Mouse (Mus musculus) gastrocnemius, adult 2 months (tissue): ENCODE measurements around the gene Cyb5rl. TPM values are rescaled to one million over a fixed set of nuclear protein-coding genes. Genes with fewer than 3 reads are reported as not detected.

ENCODE experiments used
- DNase-seq: peaks from one replicate; pipeline ENCODE4 v3.0.0; 2022
- H3K27ac ChIP-seq: fragments of 200-600 bp; 2 replicates; pipeline ENCODE4 v1.8.1; 2022; ENCODE audit warnings: mild to moderate bottlenecking
- H3K4me3 ChIP-seq: fragments of 200-600 bp; 2 replicates; pipeline ENCODE4 v1.8.1; 2022; ENCODE audit warnings: mild to moderate bottlenecking, moderate library complexity
- CTCF ChIP-seq: fragments of 200-600 bp; IDR thresholded peaks from 2 replicates; pipeline ENCODE4 v1.8.1; 2022; ENCODE audit warnings: antibody characterized with exemption, mild to moderate bottlenecking, moderate library complexity
- intact Hi-C: fragments of 180-260 bp; cut with DNase I; formaldehyde crosslinking; loops from one replicate; pipeline ENCODE4 v1.15.1; 2025
- total RNA-seq, 2 experiments: library from RNA; stranded (reverse); gene quantifications; 2 replicates each; pipeline ENCODE4 v1.2.3; 2021

Gene Cyb5rl
- total RNA-seq, 2 experiments from 2014 or later = 16.3 to 20.1 TPM

- no peak for DNase-seq
- Histone ChIP-seq H3K27ac (no peak overlapping the region), H3K4me3 (no peak overlapping the region)
- intact Hi-C loops = no loop called here
- TF ChIP-seq CTCF = no peak
Observed at GRCm38 (mm10) chr4:107126891-107127524, 60.2 kb downstream of the Cyb5rl start.

GRCm38 (mm10) chr4:107127901-107128669, 61.3 kb downstream of the Cyb5rl start:
- no peak overlapping the region for H3K27ac ChIP-seq
- no peak overlapping the region for H3K4me3 ChIP-seq
- DNase-seq = no peak
- TF ChIP-seq CTCF = no peak
- intact Hi-C loops = no loop called here

GRCm38 (mm10) chr4:107129373-107129772, 62.6 kb downstream of the Cyb5rl start:
- intact Hi-C loops = no loop called here
- DNase-seq = no peak

GRCm38 (mm10) chr4:107130534-107130933, 63.7 kb downstream of the Cyb5rl start:
- DNase-seq = no peak
- TF ChIP-seq CTCF = no peak
- intact Hi-C loops = no loop called here
- Histone ChIP-seq H3K4me3 (no peak overlapping the region), H3K27ac (no peak overlapping the region)

More at GRCm38 (mm10) chr4:107129373-107129772, 62.6 kb downstream of the Cyb5rl start:
- no peak for TF ChIP-seq CTCF
- H3K27ac ChIP-seq = no peak overlapping the region
- H3K4me3 ChIP-seq = no peak overlapping the region

GRCm38 (mm10) chr4:107134891-107135290, 68.1 kb downstream of the Cyb5rl start:
- DNase-seq = no peak
- intact Hi-C loops = no loop called here
- no peak overlapping the region for H3K27ac ChIP-seq
- no peak overlapping the region for H3K4me3 ChIP-seq
- no peak for TF ChIP-seq CTCF

GRCm38 (mm10) chr4:107135663-107136062, 68.9 kb downstream of the Cyb5rl start:
- intact Hi-C loops = no loop called here
- no peak for TF ChIP-seq CTCF
- peak; percentile 9 for DNase-seq
- H3K27ac ChIP-seq = no peak overlapping the region
- H3K4me3 ChIP-seq = no peak overlapping the region

GRCm38 (mm10) chr4:107136531-107136930, 69.7 kb downstream of the Cyb5rl start:
- Histone ChIP-seq H3K27ac (no peak overlapping the region), H3K4me3 (no peak overlapping the region)
- intact Hi-C loops = no loop called here
- TF ChIP-seq CTCF = no peak
- no peak for DNase-seq

Other genes starting within 250 kb of the Cyb5rl start
- 10 to 100 TPM; 23.7 to 30.0 TPM for gene Ssbp3, start 156.3 kb upstream of the Cyb5rl start, total RNA-seq
- gene Mrpl37, start 120 bp upstream of the Cyb5rl start, total RNA-seq = 10 to 100 TPM; 80.8 to 97.5 TPM
- gene Cdcp2, start 29.9 kb downstream of the Cyb5rl start, total RNA-seq = not detected
- gene Tmem59, start 111.4 kb downstream of the Cyb5rl start, total RNA-seq = 10 to 100 TPM; 68.2 to 84.3 TPM
- 10 to 100 TPM; 12.6 to 13.2 TPM for gene Tceanc2, start 112.1 kb downstream of the Cyb5rl start, total RNA-seq
- gene Ldlrad1, start 142.2 kb downstream of the Cyb5rl start, total RNA-seq = not detected
- gene Lrrc42, start 186.5 kb downstream of the Cyb5rl start, total RNA-seq = 1 to 10 TPM; 8.0 to 8.2 TPM
- gene Hspb11, start 186.6 kb downstream of the Cyb5rl start, total RNA-seq = 10 to 100 TPM in 1 of 2 experiments, 1 to 10 TPM in 1; 8.1 to 10.8 TPM
- gene Dio1, start 240.2 kb downstream of the Cyb5rl start, total RNA-seq = under 1 TPM in 1 of 2 experiments, not detected in 1; 0.22 TPM
- gene Yipf1, start 247.4 kb downstream of the Cyb5rl start, total RNA-seq = 10 to 100 TPM in 1 of 2 experiments, 1 to 10 TPM in 1; 8.2 to 10.1 TPM